Mouse (Mus musculus): ENCODE measurements around the gene Cradd. TPM values are rescaled to one million over a fixed set of nuclear protein-coding genes. Genes with fewer than 3 reads are reported as not detected.

The Cradd gene
- 1 to 10 TPM; 7.4 TPM for total RNA-seq (2021)

DNA sequence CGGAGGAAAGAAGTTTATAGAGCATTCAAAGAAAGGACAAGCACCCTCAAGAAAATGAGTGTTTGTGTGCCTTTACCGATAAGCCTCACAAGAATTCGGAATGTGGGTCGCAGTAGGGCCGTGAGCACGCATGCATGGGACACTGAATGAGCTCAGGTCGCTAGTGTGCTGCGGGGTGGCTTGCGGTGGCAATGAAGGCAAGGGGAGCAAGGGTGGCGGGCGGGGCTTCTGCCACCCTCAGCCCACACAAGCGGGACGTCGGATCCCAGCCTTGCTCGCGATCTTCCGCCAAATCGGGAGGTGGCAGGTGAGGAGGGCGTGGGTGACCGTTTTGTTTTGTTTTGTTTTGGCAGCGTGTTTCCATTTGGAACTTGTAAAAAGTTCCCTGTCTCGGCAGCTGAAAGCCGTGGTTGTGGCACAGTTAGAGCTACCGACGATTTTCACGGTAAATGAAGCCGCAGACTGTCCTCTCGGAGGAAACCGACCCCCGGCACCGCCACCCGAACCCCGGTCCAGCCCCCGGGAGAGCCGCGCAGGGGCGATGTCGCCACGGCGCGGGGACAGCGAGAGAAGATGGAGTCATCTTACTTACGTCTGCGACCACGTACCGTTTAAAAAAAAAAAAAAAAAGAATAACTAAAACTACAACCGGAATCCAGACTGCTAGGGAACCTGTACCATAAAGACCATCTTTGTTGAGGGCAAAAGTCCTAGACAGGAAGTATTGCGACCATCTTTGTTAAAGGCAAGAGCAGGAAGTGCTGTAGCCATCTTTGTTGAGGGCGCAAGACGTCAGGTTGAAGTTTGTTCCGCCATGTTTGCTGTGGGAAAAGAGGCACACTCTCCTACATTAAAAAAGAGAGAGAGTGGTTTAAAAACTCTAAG lies at the start of gene Cradd:
Gene Cradd, minus strand, starts transcription at position 741 of the 885 bp plus-strand sequence.
- intact Hi-C loops (cut with DNase I) = loop anchor here (10.0 kb wide), 1 partner anchor 91 kb away; the partner anchor contains the start of gene Socs2

GRCm38 (mm10) chr10:95373340-95373739 lies 49.4 kb upstream of the Cradd start:
- DNase-seq = no peak
- intact Hi-C loops (cut with DNase I) = no loop called here

More for the DNA sequence above, at the start of gene Cradd:
- peak; percentile 79 for DNase-seq

GRCm38 (mm10) chr10:95371942-95372341 lies 48.0 kb upstream of the Cradd start:
- intact Hi-C loops (cut with DNase I) = no loop called here
- DNase-seq = no peak

DNA sequence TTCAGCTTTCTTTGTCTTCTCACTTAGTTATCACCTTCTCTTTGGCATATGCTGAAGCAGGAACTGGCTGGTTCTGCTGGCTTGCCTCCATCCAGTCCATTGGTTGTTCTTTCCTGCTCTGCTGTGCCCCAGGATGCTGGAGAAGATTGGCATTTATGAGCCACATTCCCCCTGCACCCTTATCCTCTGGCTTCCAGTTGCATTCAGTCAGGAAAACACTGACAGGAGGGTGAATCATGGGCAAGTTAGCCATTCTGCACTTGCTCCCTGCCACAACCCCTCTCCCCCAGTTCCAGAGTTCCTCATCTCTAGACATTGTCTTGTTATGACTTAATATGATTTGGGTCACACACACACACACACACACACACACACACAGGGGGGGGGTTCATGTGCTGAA lies 45.3 kb upstream of the Cradd start:
- DNase-seq = no peak
- intact Hi-C loops (cut with DNase I) = no loop called here

GRCm38 (mm10) chr10:95368151-95368550 lies 44.2 kb upstream of the Cradd start:
- intact Hi-C loops (cut with DNase I) = no loop called here
- no peak for DNase-seq

DNA sequence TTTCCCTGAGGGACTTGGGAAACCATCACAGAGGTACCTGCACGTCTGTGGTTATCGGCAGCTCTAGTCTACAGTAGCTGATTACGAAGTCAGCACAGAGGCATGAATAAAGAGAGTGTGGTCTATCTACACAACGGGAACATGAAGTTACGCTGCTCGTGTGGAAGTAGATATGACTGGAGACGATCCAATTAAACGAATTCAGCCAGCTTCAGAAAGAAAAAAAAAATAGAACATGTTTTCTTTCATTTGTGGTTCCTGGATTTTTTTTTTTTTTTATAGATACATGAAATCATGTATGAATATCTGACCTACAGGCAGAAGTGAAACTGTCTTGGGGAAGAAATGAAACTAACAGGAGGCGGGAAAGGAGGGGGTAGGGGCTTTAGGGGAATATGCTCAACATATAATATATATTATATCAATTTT lies 43.7 kb upstream of the Cradd start:
- DNase-seq = no peak

GRCm38 (mm10) chr10:95367241-95367640 lies 43.3 kb upstream of the Cradd start:
- no peak for DNase-seq
- intact Hi-C loops (cut with DNase I) = no loop called here

More for the DNA sequence above, 43.7 kb upstream of the Cradd start:
- intact Hi-C loops (cut with DNase I) = no loop called here

- intact Hi-C loops (cut with DNase I) = no loop called here
- no peak for DNase-seq
These were observed 38.4 kb upstream of the Cradd start for GRCm38 (mm10) chr10:95362326-95362725.

DNA sequence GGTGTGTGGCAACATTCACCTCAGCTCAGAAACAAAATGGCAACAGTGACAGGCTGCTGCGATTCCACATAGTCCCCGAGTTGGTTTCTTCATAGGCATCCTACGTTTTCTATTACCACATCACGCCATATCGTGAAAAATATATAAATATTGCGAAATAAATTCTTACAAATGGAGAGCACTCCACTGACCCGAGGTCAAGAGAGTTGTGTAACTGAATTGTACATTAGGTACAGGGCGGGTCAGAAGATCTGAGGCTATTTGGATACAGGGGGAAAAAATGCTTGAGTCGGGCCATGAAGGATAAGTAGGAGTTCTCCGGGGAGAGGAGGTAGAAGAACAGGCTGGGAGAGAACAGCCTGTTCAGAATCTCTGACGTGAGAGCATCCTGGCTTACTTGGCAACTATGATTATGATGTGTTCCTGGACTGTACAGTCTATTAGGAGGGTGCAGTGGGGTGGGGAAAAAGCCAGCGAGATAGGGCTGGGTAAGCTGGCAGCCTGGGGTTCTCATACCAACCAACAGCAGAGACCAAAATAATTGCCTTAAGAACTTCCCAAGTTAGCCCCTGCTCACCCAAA lies 37.4 kb upstream of the Cradd start:
- intact Hi-C loops (cut with DNase I) = no loop called here
- no peak for DNase-seq

GRCm38 (mm10) chr10:95360048-95360447 lies 36.1 kb upstream of the Cradd start:
- intact Hi-C loops (cut with DNase I) = no loop called here
- DNase-seq = no peak

DNA sequence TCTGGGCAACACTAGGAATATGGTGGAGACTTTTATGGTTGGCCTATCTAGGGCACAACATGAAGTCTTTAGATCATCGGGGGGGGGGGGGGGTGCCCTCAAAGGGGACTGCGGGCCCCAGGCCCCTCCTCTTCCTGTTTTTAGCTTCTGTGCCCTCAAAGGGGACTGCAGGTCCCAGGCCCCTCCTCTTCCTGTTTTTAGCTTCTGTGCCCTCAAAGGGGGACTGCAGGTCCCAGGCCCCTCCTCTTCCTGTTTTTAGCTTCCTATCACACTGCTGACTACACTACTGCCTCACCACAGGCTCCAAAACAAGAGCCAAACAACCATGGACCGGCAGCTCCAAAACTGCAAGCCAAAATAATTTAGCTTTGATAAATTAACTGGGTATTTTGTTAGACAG lies 33.8 kb upstream of the Cradd start:
- intact Hi-C loops (cut with DNase I) = no loop called here
- DNase-seq = no peak

- intact Hi-C loops (cut with DNase I) = no loop called here
These were observed 32.8 kb upstream of the Cradd start for GRCm38 (mm10) chr10:95356711-95357110.

GRCm38 (mm10) chr10:95355678-95356268 lies 31.8 kb upstream of the Cradd start:
- DNase-seq = no peak
- intact Hi-C loops (cut with DNase I) = no loop called here

More at GRCm38 (mm10) chr10:95356711-95357110, 32.8 kb upstream of the Cradd start:
- DNase-seq = no peak

- no peak for DNase-seq
- intact Hi-C loops (cut with DNase I) = no loop called here
These were observed 30.7 kb upstream of the Cradd start for GRCm38 (mm10) chr10:95354673-95355072.

DNA sequence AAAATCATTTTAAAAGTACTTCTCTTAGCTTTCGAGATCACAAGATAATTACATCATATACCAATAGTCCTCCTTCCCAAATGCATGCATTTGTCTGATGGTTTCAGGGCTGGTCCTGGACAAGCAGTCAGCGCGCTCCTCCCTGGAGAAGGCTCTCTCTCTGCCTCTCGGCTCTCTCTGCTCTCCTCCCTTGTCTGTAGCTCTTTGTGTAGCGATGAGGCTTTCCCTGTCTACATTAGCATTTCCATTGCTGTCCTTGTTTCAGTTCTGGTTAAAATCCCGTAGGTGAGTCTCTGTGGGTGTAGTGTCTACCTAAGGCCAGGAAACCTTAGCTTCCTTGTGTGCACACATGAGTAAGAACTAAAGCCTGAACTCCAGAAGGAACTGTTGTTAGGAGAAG lies 30.1 kb upstream of the Cradd start:
- intact Hi-C loops (cut with DNase I) = no loop called here
- DNase-seq = no peak

DNA sequence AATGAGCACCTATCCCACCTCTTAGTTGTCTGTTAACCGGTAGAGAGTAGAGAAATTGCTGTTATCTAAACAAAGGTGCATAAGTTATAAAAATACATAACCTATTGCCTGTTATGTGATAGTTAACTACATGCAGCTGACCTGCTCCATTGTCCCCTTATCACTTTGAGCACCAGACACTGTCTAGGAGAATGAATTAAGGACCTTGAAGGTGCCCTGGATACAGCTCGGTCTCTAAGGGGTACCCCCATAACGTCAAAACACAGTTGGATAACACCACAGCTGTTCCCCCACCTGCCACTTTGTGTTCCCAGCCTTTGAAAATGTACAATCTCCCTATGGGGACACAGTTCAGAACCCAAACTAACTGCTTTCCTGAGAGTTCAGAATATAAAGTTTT lies 24.5 kb upstream of the Cradd start:
- intact Hi-C loops (cut with DNase I) = no loop called here
- no peak for DNase-seq

DNA sequence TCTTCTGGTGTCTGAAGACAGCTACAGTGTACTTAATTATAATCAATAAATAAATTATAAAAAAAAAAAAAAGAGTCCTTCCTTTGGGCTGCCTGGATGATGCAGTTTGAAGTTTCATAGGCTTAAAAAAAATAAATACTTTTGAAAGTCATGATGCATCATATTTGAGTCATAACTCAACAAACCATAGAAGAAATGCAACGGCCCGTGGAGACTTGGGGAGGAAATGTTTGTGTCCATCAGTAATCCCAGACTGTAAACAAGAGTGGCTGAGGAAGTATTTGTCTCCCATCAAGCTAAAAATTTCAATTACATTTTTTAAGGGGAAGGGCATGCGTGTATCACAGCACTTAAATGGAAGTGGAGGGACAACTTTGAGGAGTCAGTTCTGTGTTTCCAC lies 23.8 kb upstream of the Cradd start:
- intact Hi-C loops (cut with DNase I) = no loop called here
- DNase-seq = no peak

- no peak for DNase-seq
- intact Hi-C loops (cut with DNase I) = no loop called here
These were observed 19.1 kb upstream of the Cradd start for GRCm38 (mm10) chr10:95342833-95343590.

GRCm38 (mm10) chr10:95340676-95341075 lies 16.7 kb upstream of the Cradd start:
- intact Hi-C loops (cut with DNase I) = no loop called here
- no peak for DNase-seq

DNA sequence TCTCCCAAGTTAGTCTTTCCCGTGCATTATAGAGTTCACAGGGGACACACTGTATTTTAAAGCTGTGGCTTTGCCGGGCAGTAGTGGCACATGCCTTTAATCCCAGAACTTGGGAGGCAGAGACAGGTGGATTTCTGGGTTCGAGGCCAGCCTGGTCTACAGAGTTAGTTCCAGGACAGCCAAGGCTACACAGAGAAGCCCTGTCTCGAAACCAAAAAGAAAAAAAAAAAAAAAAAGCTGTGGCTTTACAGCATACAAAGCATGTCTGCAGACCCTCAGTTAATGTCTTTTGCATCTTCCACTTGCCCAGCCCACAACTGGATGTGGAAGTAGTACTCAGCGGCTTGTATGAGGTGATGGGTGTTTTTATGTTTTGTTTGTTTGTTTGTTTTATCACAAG lies 13.7 kb upstream of the Cradd start:
- no peak for DNase-seq
- intact Hi-C loops (cut with DNase I) = no loop called here

Measured in left cerebral cortex, postnatal 4 days (tissue).